32 mouse cellular contexts compared by ENCODE assay signal in the genomic region with DNA sequence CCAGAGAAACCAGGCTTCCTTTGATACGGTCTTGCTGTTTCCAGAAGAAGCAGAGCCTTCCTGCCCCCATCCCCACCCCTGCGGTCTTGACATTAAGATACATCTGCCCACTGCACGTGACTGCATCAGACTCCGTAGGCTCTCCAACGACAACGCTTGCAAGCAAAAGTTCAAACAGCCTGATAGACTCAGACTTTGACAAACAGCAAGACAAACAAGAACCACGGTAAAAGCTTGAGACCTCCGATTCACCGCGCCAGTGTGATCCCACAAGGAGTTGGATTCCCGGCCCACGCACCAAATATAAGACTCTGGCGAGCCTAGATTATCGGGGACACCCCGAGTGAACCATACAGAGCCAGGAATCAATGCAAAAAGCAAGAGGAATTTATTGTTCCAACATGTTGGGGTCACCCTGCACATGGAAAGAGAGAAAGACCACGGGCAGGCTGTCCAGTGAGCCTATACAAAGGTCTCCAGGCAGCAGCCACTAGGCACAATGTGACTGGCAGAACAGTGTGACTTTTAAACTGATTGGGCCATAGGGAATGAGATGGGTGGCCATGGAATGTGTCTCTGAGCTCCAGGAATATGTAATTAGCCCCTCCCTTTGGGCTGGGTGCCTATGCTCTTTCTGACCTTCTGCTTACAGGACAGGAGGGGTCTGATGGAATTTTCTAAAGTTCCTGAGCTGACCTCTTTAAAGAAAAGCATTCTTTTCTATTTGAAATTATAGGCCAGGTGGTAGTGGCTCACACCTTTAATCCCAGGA. TPM values are rescaled to one million over a fixed set of nuclear protein-coding genes. Genes with fewer than 3 reads are reported as not detected.
DNase-seq lines count a peak whose midpoint lies in the region; ATAC-seq and TF ChIP-seq lines count a peak whose summit lies in the region.
"Had no signal": no experiment of that assay in that cellular context is flagged by ENCODE, and none has a peak within 500 bp of the region (broad histone marks: within the 10 kb centered on the region; RNA-seq: fewer than 3 reads in every experiment).

No protein-coding gene starts in this region.

- ATAC-seq in heart, embryonic 14.5 days (ENCODE audit: insufficient number of reproducible peaks, insufficient read depth, low FRiP score, low read depth) = no peak
- ATAC-seq: CD4-positive, CD25-positive, alpha-beta regulatory T cell, adult 4 months; forebrain, embryonic 15.5 days; intestine, postnatal 0 days had no signal

- H3K4me1 ChIP-seq in heart, embryonic 14.5 days (ENCODE audit: control insufficient read depth in 2 of 2, insufficient read depth in 2 of 2, low read length in 2 of 2) = peaks cover 0 to 4% of the 10 kb centered on the region in 2 experiments; a peak in 2 of 4 replicates
- no peaks in the 10 kb centered on the region for H3K4me1 ChIP-seq in ES-E14 (ENCODE audit: control insufficient read depth in 2 of 2, insufficient read depth in 2 of 2, low read length in 2 of 2, poor library complexity in 1 of 2)
- H3K4me1 ChIP-seq: embryonic facial prominence, embryonic 10.5 days; embryonic facial prominence, embryonic 13.5 days; forebrain, embryonic 12.5 days; forebrain, embryonic 15.5 days; hindbrain, embryonic 12.5 days; hindbrain, embryonic 15.5 days; kidney, embryonic 15.5 days had no signal

- H3K4me2 ChIP-seq in heart, embryonic 14.5 days (ENCODE audit: low read length) = 0 out of 2 replicates have a peak overlapping the region, but pooled peaks have one; percentile 6
- H3K4me2 ChIP-seq: embryonic facial prominence, embryonic 13.5 days; forebrain, embryonic 12.5 days; forebrain, embryonic 15.5 days; heart, embryonic 12.5 days; hindbrain, embryonic 12.5 days; hindbrain, embryonic 15.5 days; kidney, embryonic 15.5 days had no signal

- 70% methylated on average over 16 of the region's 16 CpGs for WGBS in heart, embryonic 14.5 days

- H3K36me3 ChIP-seq in heart, embryonic 14.5 days (ENCODE audit: control insufficient read depth, insufficient read depth, low read length) = no peaks in the 10 kb centered on the region
- H3K36me3 ChIP-seq in ES-E14 (ENCODE audit: control insufficient read depth, insufficient read depth, low read length, poor library complexity, severe bottlenecking) = no peaks in the 10 kb centered on the region
- H3K36me3 ChIP-seq: embryonic facial prominence, embryonic 10.5 days; embryonic facial prominence, embryonic 13.5 days; forebrain, embryonic 12.5 days; forebrain, embryonic 15.5 days; G1E; heart, embryonic 12.5 days; hindbrain, embryonic 12.5 days; hindbrain, embryonic 15.5 days; kidney, embryonic 15.5 days had no signal

- no peak overlapping the region for H3K4me3 ChIP-seq in heart, embryonic 14.5 days (ENCODE audit: control insufficient read depth in 1 of 2, insufficient read depth in 1 of 2, low read depth in 1 of 2, low read length in 2 of 2)
- no peak overlapping the region; a peak in 1 of 4 replicates for H3K4me3 ChIP-seq in ES-E14 (ENCODE audit: insufficient read depth in 1 of 2, low read depth in 1 of 2, low read length in 2 of 2, poor library complexity in 1 of 2, severe bottlenecking in 1 of 2)
- H3K4me3 ChIP-seq: embryonic facial prominence, embryonic 10.5 days; embryonic facial prominence, embryonic 13.5 days; erythroblast, embryonic 14.5 days; forebrain, embryonic 12.5 days; forebrain, embryonic 15.5 days; heart, embryonic 12.5 days; hindbrain, embryonic 12.5 days; hindbrain, embryonic 15.5 days; kidney, embryonic 15.5 days had no signal

- in situ Hi-C loops in ES-E14 (cut with MboI; ENCODE audit: low sequenced_read_pairs in 2 of 2, unreplicated experiment in 2 of 2) = no loop called here

- H3K27ac ChIP-seq in heart, embryonic 14.5 days (replicated peaks in 1 of 2; ENCODE audit: control insufficient read depth in 1 of 2, insufficient read depth in 1 of 2, low read depth in 2 of 2, low read length in 2 of 2) = no peak overlapping the region
- H3K27ac ChIP-seq in ES-E14 (ENCODE audit: insufficient read depth, low read depth, low read length, poor library complexity, severe bottlenecking) = no peak overlapping the region
- H3K27ac ChIP-seq: embryonic facial prominence, embryonic 10.5 days; embryonic facial prominence, embryonic 13.5 days; forebrain, embryonic 12.5 days; forebrain, embryonic 15.5 days; hindbrain, embryonic 12.5 days; hindbrain, embryonic 15.5 days; kidney, embryonic 15.5 days had no signal

- H3K27me3 ChIP-seq in heart, embryonic 14.5 days (ENCODE audit: control insufficient read depth, insufficient read depth, low read length) = no peaks in the 10 kb centered on the region
- H3K27me3 ChIP-seq: hindbrain, embryonic 15.5 days had no signal

- no peak overlapping the region for H3K9ac ChIP-seq in heart, embryonic 14.5 days (ENCODE audit: low read length)
- no peak overlapping the region for H3K9ac ChIP-seq in ES-E14 (ENCODE audit: insufficient read depth, low read depth, low read length, poor library complexity, severe bottlenecking)
- H3K9ac ChIP-seq: embryonic facial prominence, embryonic 13.5 days; forebrain, embryonic 12.5 days; forebrain, embryonic 15.5 days; heart, embryonic 12.5 days; hindbrain, embryonic 12.5 days; hindbrain, embryonic 15.5 days; kidney, embryonic 15.5 days had no signal

- no peak for DNase-seq in heart, adult 9 months (ENCODE audit: low spot score in 2 of 2)
- peak; percentile 85 for DNase-seq in ES-CJ7 (ENCODE audit: low read depth, low spot score)
- DNase-seq in ES-E14 (ENCODE audit: low read depth, low spot score) = peak; percentile 29
- peak; percentile 94 for DNase-seq in ZHBTc4 (ENCODE audit: low read depth, low spot score)
- no peak for DNase-seq in ovary, postnatal 36 days (ENCODE audit: low spot score)
- no peak for DNase-seq in layer of hippocampus, adult 8-10 months (ENCODE audit: low spot score in 2 of 2)
- DNase-seq: adrenal gland, postnatal 14 days; cerebellum, adult 11-12 months; cerebellum, adult 8-10 months; cerebellum, postnatal 10 days; cerebellum, postnatal 36 days; embryo, embryonic 11 days; gastrocnemius, postnatal 10 days; gastrocnemius, postnatal 36 days; heart, postnatal 10 days; kidney, adult 2 months had no signal

- no peaks in the 10 kb centered on the region for H3K9me3 ChIP-seq in heart, embryonic 14.5 days (ENCODE audit: control insufficient read depth, low read length)
- H3K9me3 ChIP-seq in ES-E14 (ENCODE audit: control insufficient read depth, insufficient read depth, low read depth, low read length) = no peaks in the 10 kb centered on the region
- H3K9me3 ChIP-seq: embryonic facial prominence, embryonic 10.5 days; embryonic facial prominence, embryonic 13.5 days; forebrain, embryonic 12.5 days; forebrain, embryonic 15.5 days; G1E; heart, embryonic 12.5 days; hindbrain, embryonic 12.5 days; hindbrain, embryonic 15.5 days; kidney, embryonic 15.5 days had no signal

TF ChIP-seq in ES-E14, 5 proteins besides CTCF, POLR2A, EP300 and RAD21:
- TF ChIP-seq HCFC1 (IDR thresholded peaks at IDR 0.05; ENCODE audit: borderline replicate concordance, insufficient read depth, low read length) = no peak

RNA-seq across cellular contexts. Expression of a gene that starts 5.6 kb away (rescaled TPM):
- 2.4 and 2.6 TPM in 2 replicates for polyA plus RNA-seq in heart, embryonic 14.5 days (2014; fragmentation: Nextera tagmentation; extraction: Ambion mirVana)
- total RNA-seq in ES-E14 (2012; rRNA removed) = 1.1 and 1.3 TPM in 2 replicates
- 1 to 10 TPM; 4.7 to 7.5 (median 5.5) TPM for total RNA-seq in layer of hippocampus, adult 8-10 months (2022)
- total RNA-seq: G1E; gastrocnemius, postnatal 36 days; granulocyte monocyte progenitor cell, adult 5-6 weeks; hematopoietic stem cell, adult 5-6 weeks had no signal
- polyA plus RNA-seq: C2C12; CD4-positive, CD25-positive, alpha-beta regulatory T cell, adult 4 months; erythroblast, embryonic 14.5 days; G1E; kidney, adult 2 months had no signal

Comparison
In these comparisons a context has a peak if more than half of its experiments do, and no peak if none do; other contexts are left out.
1. DNase-seq: peak in ES-CJ7 (single experiment), ES-E14 (single experiment) and ZHBTc4 (single experiment); none in heart, adult 9 months (0 of 2), ovary, postnatal 36 days (single experiment) and layer of hippocampus, adult 8-10 months (0 of 2).